Mouse (Mus musculus) thymus, adult 2 months (tissue): ENCODE measurements at regions not wholly inside any gene's neighbourhood (a gene's known extent, or its start where the extent isn't known, plus 50 kb on each side); places are given as distances from the start of the nearest gene placed in this dataset.
A peak's percentile ranks its signal among the peaks of the same experiment; 100 is the strongest.

ENCODE experiments used
- DNase-seq: peaks from one replicate; pipeline ENCODE4 v3.0.0; 2021
- H3K27ac ChIP-seq: fragments of 200-500 bp; 2 replicates; pipeline ENCODE4 v1.5.1; 2012; ENCODE audit warnings: low read length, control low read depth; ENCODE audit not compliant: control insufficient read depth, insufficient read depth
- H3K27me3 ChIP-seq: fragments of 200-500 bp; 2 replicates; pipeline ENCODE4 v1.6.1; 2012; ENCODE audit warnings: mild to moderate bottlenecking, low read length, moderate library complexity, mixed read lengths; ENCODE audit not compliant: control insufficient read depth, insufficient read depth
- H3K36me3 ChIP-seq: fragments of 200-500 bp; 2 replicates; pipeline ENCODE4 v1.6.1; 2012; ENCODE audit warnings: mild to moderate bottlenecking, low read length, moderate library complexity; ENCODE audit not compliant: control insufficient read depth, insufficient read depth
- H3K4me1 ChIP-seq: fragments of 200-500 bp; replicated peaks from 2 replicates; pipeline ENCODE4 v1.6.1; 2012; ENCODE audit warnings: low read length; ENCODE audit not compliant: control insufficient read depth, insufficient read depth
- H3K4me3 ChIP-seq: fragments of 200-500 bp; 2 replicates; pipeline ENCODE4 v1.5.1; 2012; ENCODE audit warnings: mild to moderate bottlenecking, low read length, control low read depth, moderate library complexity; ENCODE audit not compliant: control insufficient read depth, insufficient read depth
- CTCF ChIP-seq: fragments of 200-500 bp; IDR thresholded peaks from 2 replicates; pipeline ENCODE4 v1.5.1; 2012; ENCODE audit warnings: mild to moderate bottlenecking, control low read depth, low read length, moderate library complexity, borderline replicate concordance; ENCODE audit not compliant: control insufficient read depth, poor library complexity, insufficient read depth; ENCODE audit errors: extremely low read depth
- POLR2A ChIP-seq: fragments of 200-500 bp; IDR thresholded peaks from 2 replicates; pipeline ENCODE4 v1.6.1; 2012; ENCODE audit warnings: mild to moderate bottlenecking, low read length, control low read depth, moderate library complexity; ENCODE audit not compliant: control insufficient read depth, poor library complexity, insufficient read depth; ENCODE audit errors: extremely low read depth
- WGBS: fragments of 180-500 bp; shearing (Covaris S2); methylation state at CpG from one replicate; pipeline ENCODE4 v1.1.7; 2018; 5-methylcytosine and 5-hydroxymethylcytosine counted together

- Histone ChIP-seq H3K27me3 (no peaks in the 10 kb centered on the region), H3K27ac (peak overlapping the region; percentile 99; the same call in 1 of the 2 replicates), H3K4me3 (no peak overlapping the region), H3K4me1 (peaks cover 23% of the 10 kb centered on the region), H3K36me3 (no peaks in the 10 kb centered on the region)
- peak; percentile 77 for DNase-seq
- WGBS: 12% methylated on average over 3 of the region's 3 CpGs
- TF ChIP-seq CTCF: no peak
Observed at GRCm38 (mm10) chr19:36242396-36242795, 105.7 kb upstream of the Pcgf5 start.

- peak; percentile 29 for DNase-seq
Observed at GRCm38 (mm10) chr19:36242946-36243345, 105.2 kb upstream of the Pcgf5 start.

GRCm38 (mm10) chr19:36252522-36252921 is 95.6 kb upstream of the Pcgf5 start:
- TF ChIP-seq CTCF: no peak
- 52% methylated on average over 3 of the region's 3 CpGs for WGBS
- Histone ChIP-seq H3K27me3 (no peaks in the 10 kb centered on the region), H3K4me1 (no peaks in the 10 kb centered on the region), H3K27ac (no peak overlapping the region), H3K4me3 (no peak overlapping the region), H3K36me3 (no peaks in the 10 kb centered on the region)
- DNase-seq: no peak

More at GRCm38 (mm10) chr19:36242946-36243345, 105.2 kb upstream of the Pcgf5 start:
- Histone ChIP-seq H3K36me3 (no peaks in the 10 kb centered on the region), H3K27ac (peak overlapping the region; percentile 99), H3K27me3 (no peaks in the 10 kb centered on the region), H3K4me1 (peaks cover 17% of the 10 kb centered on the region), H3K4me3 (no peak overlapping the region)
- TF ChIP-seq POLR2A (no peak), CTCF (no peak)
- 46% methylated on average over 5 of the region's 5 CpGs for WGBS

GRCm38 (mm10) chr19:36257748-36258538 is 90.2 kb upstream of the Pcgf5 start:
- Histone ChIP-seq H3K27me3 (no peaks in the 10 kb centered on the region), H3K36me3 (no peaks in the 10 kb centered on the region), H3K4me3 (no peak overlapping the region), H3K27ac (no peak overlapping the region), H3K4me1 (no peaks in the 10 kb centered on the region)
- WGBS: 82% methylated on average over 10 of the region's 10 CpGs
- DNase-seq: no peak
- TF ChIP-seq POLR2A: no peak
- TF ChIP-seq CTCF: no peak

- Histone ChIP-seq H3K36me3 (no peaks in the 10 kb centered on the region), H3K4me1 (peaks cover 6% of the 10 kb centered on the region), H3K4me3 (no peak overlapping the region), H3K27me3 (no peaks in the 10 kb centered on the region), H3K27ac (no peak overlapping the region)
- WGBS: 98% methylated on average over 5 of the region's 5 CpGs
- DNase-seq: no peak
- TF ChIP-seq POLR2A (no peak), CTCF (no peak)
Observed at GRCm38 (mm10) chr19:36261819-36262218, 86.3 kb upstream of the Pcgf5 start.

GRCm38 (mm10) chr19:36263923-36264322 is 84.2 kb upstream of the Pcgf5 start:
- Histone ChIP-seq H3K4me1 (peaks cover 6% of the 10 kb centered on the region), H3K27ac (no peak overlapping the region), H3K4me3 (no peak overlapping the region), H3K27me3 (no peaks in the 10 kb centered on the region), H3K36me3 (no peaks in the 10 kb centered on the region)
- 82% methylated on average over 4 of the region's 4 CpGs for WGBS
- TF ChIP-seq CTCF (no peak), POLR2A (no peak)
- DNase-seq: no peak

GRCm38 (mm10) chr19:36264397-36264796 is 83.7 kb upstream of the Pcgf5 start:
- Histone ChIP-seq H3K36me3 (no peaks in the 10 kb centered on the region), H3K27ac (no peak overlapping the region), H3K4me1 (peaks cover 6% of the 10 kb centered on the region), H3K27me3 (no peaks in the 10 kb centered on the region), H3K4me3 (no peak overlapping the region)
- no peak for DNase-seq
- TF ChIP-seq POLR2A (no peak), CTCF (no peak)
- WGBS: 97% methylated on average over 2 of the region's 2 CpGs
